Mouse (Mus musculus) Patski (cell line): ENCODE data around the gene Ctsz. TPM values are rescaled to one million over a fixed set of nuclear protein-coding genes. Genes with fewer than 3 reads are reported as not detected.

Experiments
- ATAC-seq: fragments of 100-300 bp; one replicate; pipeline ENCODE4 v1.8.0; 2021
- CTCF ChIA-PET: fragments of 350-600 bp; sonication (Branson Sonifier 250); formaldehyde crosslinking; loops from one replicate; lab custom pipeline; 2022; ENCODE audit warnings: inconsistent platforms; lab: Charles Lee
- POLR2A ChIA-PET: fragments of 350-600 bp; sonication (Branson Sonifier 250); formaldehyde crosslinking; loops from one replicate; lab custom pipeline; 2022; ENCODE audit warnings: antibody characterized with exemption, inconsistent platforms; lab: Charles Lee
- DNase-seq: peaks from one replicate; pipeline ENCODE4 v3.0.0-alpha.2; 2011; ENCODE audit warnings: low read depth, low spot score
- H3K27me3 ChIP-seq: fragments of 371-371 bp; one replicate; pipeline ENCODE4 v1.5.1; 2021
- CTCF ChIP-seq: fragments of 100-300 bp; IDR thresholded peaks from one replicate; pipeline ENCODE4 v1.5.1; 2021
- in situ Hi-C: fragments of 300-500 bp; cut with MboI; formaldehyde crosslinking; loops from 3 replicates; pipeline ENCODE4 v1.11.1; 2018; ENCODE audit warnings: low pct_unique_long_range_greater_than_20kb, mixed read lengths
- polyA plus RNA-seq: library from polyadenylated mRNA; unstranded; gene quantifications from one replicate; pipeline ENCODE4 v1.2.3, GENCODE M21; 2021

The Ctsz gene
- polyA plus RNA-seq, result 0.09 TPM

DNA sequence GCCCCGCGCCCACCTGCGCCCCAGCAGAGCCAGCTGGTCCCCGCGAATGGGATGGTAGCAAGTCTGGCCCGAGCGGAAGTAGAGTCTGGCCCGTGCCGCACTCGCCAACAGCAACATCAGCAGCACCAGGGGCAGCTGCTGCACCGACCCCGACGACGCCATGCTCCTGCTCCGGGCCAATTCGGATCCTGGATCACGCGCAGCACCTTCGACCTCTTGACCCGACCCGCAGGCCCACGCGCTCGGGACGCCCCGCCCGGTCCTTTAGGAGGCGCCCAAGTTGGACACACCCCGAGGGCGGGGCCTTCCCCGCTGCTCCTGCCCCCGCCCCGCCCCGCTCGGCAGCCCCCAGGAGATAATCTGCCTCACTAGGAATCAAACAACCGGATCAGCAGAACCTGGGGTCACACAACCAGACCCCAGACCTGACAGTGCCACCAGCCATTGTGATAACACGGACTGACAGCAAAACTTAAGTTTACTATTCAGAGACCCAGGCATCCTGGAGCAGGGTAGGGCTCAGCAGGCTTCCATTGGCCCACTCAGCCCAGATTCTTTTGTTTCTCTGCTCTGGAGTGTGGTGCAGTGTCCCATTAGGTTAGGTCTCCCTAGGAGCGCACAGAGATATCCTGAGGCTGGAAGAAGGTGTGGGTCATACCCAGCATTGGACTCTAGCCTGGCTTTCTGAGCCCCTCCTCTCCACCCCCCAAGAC lies at the start of gene Ctsz:
Gene Ctsz (minus strand): TSS at position 303 of the 713 bp plus-strand sequence.
- POLR2A ChIA-PET, result no interaction called here
- DNase-seq, result no peak
- CTCF ChIA-PET, result no interaction called here
- H3K27me3 ChIP-seq, result no peaks in the 10 kb centered on the region
- no peak for TF ChIP-seq CTCF
- in situ Hi-C loops, result no loop called here
- ATAC-seq, result no peak

GRCm38 (mm10) chr2:174487005-174487404 lies 48.2 kb upstream of the Ctsz start:
- no peak for ATAC-seq
- H3K27me3 ChIP-seq, result peaks cover 5% of the 10 kb centered on the region
- POLR2A ChIA-PET, result no interaction called here
- CTCF ChIA-PET, result no interaction called here
- in situ Hi-C loops, result no loop called here
- no peak for DNase-seq
- no peak for TF ChIP-seq CTCF

- ATAC-seq (no peak), DNase-seq (no peak)
- TF ChIP-seq CTCF, result no peak
- H3K27me3 ChIP-seq, result no peaks in the 10 kb centered on the region
- POLR2A ChIA-PET, result interaction anchor here (0.7 kb wide), 1 partner anchor 106 kb away, joined by 3 read pairs; no protein-coding TSS in a partner anchor
- in situ Hi-C loops, result no loop called here
- CTCF ChIA-PET, result no interaction called here
Measured at GRCm38 (mm10) chr2:174478746-174479145, 39.9 kb upstream of the Ctsz start.

GRCm38 (mm10) chr2:174477543-174478319 lies 38.9 kb upstream of the Ctsz start:
- ChIA-PET POLR2A (interaction anchor here (0.7 kb wide), 1 partner anchor 1839 kb away, joined by 3 read pairs; no protein-coding TSS in a partner anchor), CTCF (no interaction called here)
- no peak for DNase-seq
- no peaks in the 10 kb centered on the region for H3K27me3 ChIP-seq
- no peak for ATAC-seq
- in situ Hi-C loops, result no loop called here
- no peak for TF ChIP-seq CTCF

DNA sequence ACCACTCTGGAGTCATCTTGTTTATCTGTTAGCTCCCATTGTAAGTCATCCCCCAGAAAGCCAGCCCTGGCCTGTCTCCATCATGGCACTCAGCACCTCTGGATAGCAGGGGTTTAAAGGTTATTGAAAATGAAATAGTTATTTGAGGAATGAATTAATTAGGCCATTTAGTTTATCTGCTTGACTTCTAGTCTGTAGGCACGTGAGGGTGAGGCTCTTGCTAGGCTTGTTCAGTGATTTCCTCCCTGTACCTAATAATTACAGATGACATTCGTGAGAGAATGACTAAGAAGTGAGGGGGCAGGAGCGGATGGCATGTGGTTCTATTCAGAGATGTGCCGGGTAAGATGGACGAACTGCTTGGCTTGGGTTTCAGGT lies 34.7 kb upstream of the Ctsz start:
- H3K27me3 ChIP-seq, result no peaks in the 10 kb centered on the region
- in situ Hi-C loops, result loop anchor here (5.0 to 25.0 kb wide), 2 partner anchors 131 to 386 kb away; partner anchors contain the start of gene Stx16
- POLR2A ChIA-PET, result no interaction called here
- CTCF ChIA-PET, result no interaction called here
- DNase-seq (no peak), ATAC-seq (no peak)
- no peak for TF ChIP-seq CTCF

GRCm38 (mm10) chr2:174472818-174473549 lies 34.1 kb upstream of the Ctsz start, which contains the start of gene Prelid3b:
TSS of gene Prelid3b (minus strand) at chr2:174473081.
- TF ChIP-seq CTCF, result no peak
- CTCF ChIA-PET, result no interaction called here
- no peaks in the 10 kb centered on the region for H3K27me3 ChIP-seq
- peak; percentile 91 for DNase-seq
- ATAC-seq, result peak; percentile 99
- POLR2A ChIA-PET, result interaction anchor here (1.0 to 1.4 kb wide), 2 partner anchors 9 to 834 kb away, joined by 3 to 5 read pairs; partner anchors contain the start of gene Atp5e
- in situ Hi-C loops, result loop anchor here (5.0 to 25.0 kb wide), 2 partner anchors 131 to 386 kb away; partner anchors contain the start of gene Stx16

GRCm38 (mm10) chr2:174472407-174472806 lies 33.6 kb upstream of the Ctsz start:
- DNase-seq, result no peak
- no peaks in the 10 kb centered on the region for H3K27me3 ChIP-seq
- ATAC-seq, result peak; percentile 24
- ChIA-PET CTCF (no interaction called here), POLR2A (interaction anchor here (1.0 to 1.4 kb wide), 2 partner anchors 9 to 834 kb away, joined by 3 to 5 read pairs; partner anchors contain the start of gene Atp5e)
- in situ Hi-C loops, result loop anchor here (5.0 to 25.0 kb wide), 2 partner anchors 130 to 385 kb away; partner anchors contain the start of gene Stx16
- TF ChIP-seq CTCF, result no peak

- no peaks in the 10 kb centered on the region for H3K27me3 ChIP-seq
- TF ChIP-seq CTCF, result no peak
- no peak for ATAC-seq
- no peak for DNase-seq
- ChIA-PET POLR2A (no interaction called here), CTCF (no interaction called here)
- in situ Hi-C loops, result loop anchor here (5.0 to 25.0 kb wide), 2 partner anchors 129 to 384 kb away; partner anchors contain the start of gene Stx16
Measured at GRCm38 (mm10) chr2:174470786-174471405, 32.1 kb upstream of the Ctsz start.

- no peak for DNase-seq
- POLR2A ChIA-PET, result no interaction called here
- in situ Hi-C loops, result loop anchor here (5.0 to 25.0 kb wide), 2 partner anchors 128 to 383 kb away; partner anchors contain the start of gene Stx16
- no peak for TF ChIP-seq CTCF
- CTCF ChIA-PET, result interaction anchor here (0.6 kb wide), 1 partner anchor 206 kb away, joined by 3 read pairs; no protein-coding TSS in a partner anchor
- ATAC-seq, result no peak
- H3K27me3 ChIP-seq, result no peaks in the 10 kb centered on the region
Measured at GRCm38 (mm10) chr2:174470333-174470732, 31.5 kb upstream of the Ctsz start.
